Mouse (Mus musculus): ENCODE data around the gene Manba. TPM values are rescaled to one million over a fixed set of nuclear protein-coding genes. Genes with fewer than 3 reads are reported as not detected.
A peak's percentile ranks its signal among the peaks of the same experiment; 100 is the strongest.

Manba gene
- polyA plus RNA-seq, 1 experiment from 2014 or later = 6.1 TPM

GRCm38 (mm10) chr3:135597014-135597413, 111.6 kb downstream of the Manba start:
- no peaks in the 10 kb centered on the region for H3K27me3 ChIP-seq
- no peaks in the 10 kb centered on the region for H3K9me3 ChIP-seq (replicated peaks)
- 0 out of 2 replicates have a peak overlapping the region, but pooled peaks have one; percentile 12 for H3K27ac ChIP-seq
- no peak overlapping the region for H3K4me3 ChIP-seq
- WGBS = 67% methylated on average over 4 of the region's 4 CpGs
- peaks cover 50% of the 10 kb centered on the region for H3K36me3 ChIP-seq
- H3K4me1 ChIP-seq = no peaks in the 10 kb centered on the region
- H3K4me2 ChIP-seq (replicated peaks) = no peak overlapping the region
- ATAC-seq (ENCODE audit: low FRiP score) = no peak
- H3K9ac ChIP-seq = no peak overlapping the region; the same call in 1 of the 2 replicates

GRCm38 (mm10) chr3:135598355-135598754, 112.9 kb downstream of the Manba start:
- WGBS = 89% methylated on average over 3 of the region's 3 CpGs
- H3K27me3 ChIP-seq = no peaks in the 10 kb centered on the region
- H3K27ac ChIP-seq = no peak overlapping the region
- ATAC-seq (ENCODE audit: low FRiP score) = no peak
- no peak overlapping the region for H3K4me2 ChIP-seq (replicated peaks)
- no peak overlapping the region for H3K4me3 ChIP-seq
- H3K36me3 ChIP-seq = peaks cover 47% of the 10 kb centered on the region
- H3K9me3 ChIP-seq (replicated peaks) = no peaks in the 10 kb centered on the region
- no peaks in the 10 kb centered on the region for H3K4me1 ChIP-seq
- no peak overlapping the region for H3K9ac ChIP-seq

- H3K4me1 ChIP-seq = no peaks in the 10 kb centered on the region
- whole genome bisulfite sequencing = 79% methylated on average over 10 of the region's 10 CpGs
Observed at GRCm38 (mm10) chr3:135602731-135603130, 117.3 kb downstream of the Manba start.

GRCm38 (mm10) chr3:135604626-135605417, 119.4 kb downstream of the Manba start:
- Histone ChIP-seq H3K9ac (no peak overlapping the region), H3K9me3 (replicated peaks) (no peaks in the 10 kb centered on the region), H3K36me3 (peaks cover 46% of the 10 kb centered on the region), H3K4me1 (no peaks in the 10 kb centered on the region), H3K27ac (no peak overlapping the region), H3K27me3 (no peaks in the 10 kb centered on the region), H3K4me2 (replicated peaks) (no peak overlapping the region), H3K4me3 (no peak overlapping the region)
- ATAC-seq (ENCODE audit: low FRiP score) = no peak
- WGBS = 89% methylated on average over 10 of the region's 10 CpGs

More at GRCm38 (mm10) chr3:135602731-135603130, 117.3 kb downstream of the Manba start:
- no peaks in the 10 kb centered on the region for H3K27me3 ChIP-seq
- H3K27ac ChIP-seq = no peak overlapping the region
- H3K4me3 ChIP-seq = no peak overlapping the region
- H3K36me3 ChIP-seq = peaks cover 42% of the 10 kb centered on the region
- H3K9me3 ChIP-seq (replicated peaks) = no peaks in the 10 kb centered on the region
- no peak overlapping the region for H3K9ac ChIP-seq
- H3K4me2 ChIP-seq (replicated peaks) = no peak overlapping the region
- no peak for ATAC-seq (ENCODE audit: low FRiP score)

DNA sequence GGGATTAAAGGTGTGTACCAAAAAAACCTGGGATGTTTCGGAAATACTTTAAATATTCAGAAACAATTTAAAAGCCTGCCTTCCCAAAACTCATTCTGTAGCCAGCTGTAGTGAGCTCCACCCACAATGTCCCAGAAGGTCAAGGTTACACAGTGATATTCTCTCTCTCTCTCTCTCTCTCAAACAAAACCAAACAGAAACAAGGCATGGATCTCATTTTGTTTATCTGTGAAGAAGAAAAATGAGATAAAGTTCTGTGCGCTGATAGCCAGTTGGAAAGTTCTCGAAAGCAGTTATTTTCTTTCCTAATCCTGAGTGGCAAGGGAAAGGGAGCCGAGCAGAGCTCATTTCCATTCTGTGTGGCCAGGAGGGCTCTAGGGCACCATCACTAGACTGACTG, 120.1 kb downstream of the Manba start:
- peaks cover 41% of the 10 kb centered on the region for H3K36me3 ChIP-seq
- 82% methylated on average over 4 of the region's 4 CpGs for WGBS

DNA sequence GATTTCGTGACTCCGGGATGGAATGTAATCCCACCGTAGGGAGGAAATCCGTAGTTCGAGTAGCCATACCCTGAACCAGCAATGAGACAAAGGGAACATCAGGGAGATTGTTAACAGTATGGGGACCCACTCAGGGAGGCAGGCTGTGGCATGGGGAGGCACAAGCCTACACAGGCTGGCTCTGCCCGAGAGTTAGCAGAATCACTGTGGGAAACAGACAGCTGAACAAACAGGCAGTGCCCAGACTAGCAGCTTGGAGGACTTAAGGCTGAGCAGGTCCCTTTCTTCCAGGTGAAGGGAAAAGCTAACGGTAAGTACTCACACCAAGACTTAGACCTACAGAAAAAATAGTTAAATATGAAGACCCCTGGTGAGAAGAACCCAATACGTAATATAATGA, 121.2 kb downstream of the Manba start:
- Histone ChIP-seq H3K4me2 (replicated peaks) (no peak overlapping the region), H3K4me1 (no peaks in the 10 kb centered on the region; the same call in 1 of the 2 replicates), H3K27me3 (no peaks in the 10 kb centered on the region), H3K9ac (no peak overlapping the region), H3K27ac (no peak overlapping the region), H3K4me3 (no peak overlapping the region), H3K9me3 (replicated peaks) (no peaks in the 10 kb centered on the region), H3K36me3 (peaks cover 33% of the 10 kb centered on the region)
- ATAC-seq (ENCODE audit: low FRiP score) = no peak
- 82% methylated on average over 8 of the region's 8 CpGs for WGBS

More for the DNA sequence above, 120.1 kb downstream of the Manba start:
- Histone ChIP-seq H3K9ac (no peak overlapping the region), H3K4me2 (replicated peaks) (no peak overlapping the region), H3K27me3 (no peaks in the 10 kb centered on the region), H3K27ac (no peak overlapping the region), H3K4me3 (no peak overlapping the region), H3K9me3 (replicated peaks) (no peaks in the 10 kb centered on the region), H3K4me1 (no peaks in the 10 kb centered on the region; the same call in 1 of the 2 replicates)
- ATAC-seq (ENCODE audit: low FRiP score) = no peak

- WGBS = 93% methylated on average over 9 of the region's 9 CpGs
- Histone ChIP-seq H3K27ac (no peak overlapping the region), H3K9me3 (replicated peaks) (no peaks in the 10 kb centered on the region), H3K4me1 (no peaks in the 10 kb centered on the region; the same call in 1 of the 2 replicates), H3K36me3 (peaks cover 32% of the 10 kb centered on the region), H3K4me3 (no peak overlapping the region), H3K4me2 (replicated peaks) (no peak overlapping the region), H3K27me3 (no peaks in the 10 kb centered on the region), H3K9ac (no peak overlapping the region)
- no peak for ATAC-seq (ENCODE audit: low FRiP score)
Observed at GRCm38 (mm10) chr3:135607021-135607420, 121.6 kb downstream of the Manba start.

- Histone ChIP-seq H3K27me3 (no peaks in the 10 kb centered on the region), H3K4me3 (no peak overlapping the region), H3K4me1 (no peaks in the 10 kb centered on the region; the same call in 1 of the 2 replicates), H3K36me3 (peaks cover 35% of the 10 kb centered on the region), H3K4me2 (replicated peaks) (no peak overlapping the region), H3K27ac (no peak overlapping the region), H3K9me3 (replicated peaks) (no peaks in the 10 kb centered on the region), H3K9ac (no peak overlapping the region)
- ATAC-seq (ENCODE audit: low FRiP score) = no peak
- WGBS = 86% methylated on average over 24 of the region's 24 CpGs
Observed at GRCm38 (mm10) chr3:135607660-135608473, 122.5 kb downstream of the Manba start.

- H3K36me3 ChIP-seq = peaks cover 37% of the 10 kb centered on the region
- WGBS = 47% methylated on average over 3 of the region's 3 CpGs
- no peak for ATAC-seq (ENCODE audit: low FRiP score)
Observed at GRCm38 (mm10) chr3:135610221-135610620, 124.8 kb downstream of the Manba start.

DNA sequence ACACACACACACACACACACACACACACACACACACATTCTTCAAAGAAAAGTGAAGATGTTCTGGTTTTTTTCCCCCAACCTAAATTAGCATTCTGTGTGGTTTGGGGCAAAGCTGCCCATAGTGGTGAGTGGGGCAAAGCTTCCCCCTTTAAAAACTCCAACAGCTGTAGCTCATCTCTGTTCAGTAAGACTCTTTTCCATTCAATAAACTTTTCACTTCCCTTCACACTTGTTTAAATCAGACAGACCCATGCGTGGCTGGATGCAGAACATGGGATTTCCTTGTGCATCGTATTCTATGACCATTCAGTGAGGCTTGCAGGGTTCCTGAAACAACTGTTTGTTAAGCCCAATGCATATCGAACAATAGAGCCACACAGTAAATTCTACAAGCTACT, 129.0 kb downstream of the Manba start:
- Histone ChIP-seq H3K36me3 (peaks cover 47% of the 10 kb centered on the region), H3K27ac (no peak overlapping the region), H3K4me3 (no peak overlapping the region), H3K9me3 (replicated peaks) (no peaks in the 10 kb centered on the region), H3K9ac (no peak overlapping the region), H3K4me1 (no peaks in the 10 kb centered on the region; the same call in 1 of the 2 replicates), H3K27me3 (no peaks in the 10 kb centered on the region), H3K4me2 (replicated peaks) (no peak overlapping the region)
- no peak for ATAC-seq (ENCODE audit: low FRiP score)
- whole genome bisulfite sequencing = 86% methylated on average over 3 of the region's 3 CpGs

More at GRCm38 (mm10) chr3:135610221-135610620, 124.8 kb downstream of the Manba start:
- Histone ChIP-seq H3K9ac (no peak overlapping the region), H3K9me3 (replicated peaks) (no peaks in the 10 kb centered on the region), H3K27ac (no peak overlapping the region), H3K27me3 (no peaks in the 10 kb centered on the region), H3K4me1 (no peaks in the 10 kb centered on the region; the same call in 1 of the 2 replicates), H3K4me3 (no peak overlapping the region), H3K4me2 (replicated peaks) (no peak overlapping the region)

DNA sequence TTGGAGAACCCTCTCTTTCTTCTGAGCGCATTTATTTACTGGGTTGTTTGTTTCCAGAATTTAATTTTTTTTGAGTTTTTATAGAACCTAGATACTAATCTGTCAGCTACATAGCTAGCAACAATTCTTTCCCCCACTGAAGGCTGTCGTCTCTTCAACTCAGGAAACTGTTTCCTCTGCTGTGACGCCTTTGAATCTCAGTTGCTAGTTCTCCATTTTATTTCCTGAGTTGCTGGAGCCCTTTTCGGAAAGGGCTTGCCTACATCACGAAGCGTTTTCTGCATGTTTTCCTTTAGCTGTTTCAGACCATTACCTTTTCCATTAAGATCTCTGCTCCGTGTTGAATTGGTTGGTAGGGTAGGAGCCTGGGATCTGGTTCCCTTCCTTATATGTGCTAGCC, 131.3 kb downstream of the Manba start:
- 85% methylated on average over 7 of the region's 7 CpGs for WGBS
- ATAC-seq (ENCODE audit: low FRiP score) = no peak

More for the DNA sequence above, 131.3 kb downstream of the Manba start:
- Histone ChIP-seq H3K9ac (no peak overlapping the region), H3K9me3 (replicated peaks) (no peaks in the 10 kb centered on the region), H3K4me1 (no peaks in the 10 kb centered on the region), H3K36me3 (peaks cover 49% of the 10 kb centered on the region), H3K4me3 (no peak overlapping the region), H3K27ac (no peak overlapping the region), H3K27me3 (no peaks in the 10 kb centered on the region), H3K4me2 (replicated peaks) (no peak overlapping the region)
